Mouse (Mus musculus) thymus, postnatal 10 days (tissue): ENCODE results near the gene Utrn.

Source experiments
- DNase-seq, 2 experiments: peaks; one replicate each; pipeline ENCODE4 v3.0.0; 2021; ENCODE audit warnings: low spot score in 2 of 2

The Utrn gene

DNA sequence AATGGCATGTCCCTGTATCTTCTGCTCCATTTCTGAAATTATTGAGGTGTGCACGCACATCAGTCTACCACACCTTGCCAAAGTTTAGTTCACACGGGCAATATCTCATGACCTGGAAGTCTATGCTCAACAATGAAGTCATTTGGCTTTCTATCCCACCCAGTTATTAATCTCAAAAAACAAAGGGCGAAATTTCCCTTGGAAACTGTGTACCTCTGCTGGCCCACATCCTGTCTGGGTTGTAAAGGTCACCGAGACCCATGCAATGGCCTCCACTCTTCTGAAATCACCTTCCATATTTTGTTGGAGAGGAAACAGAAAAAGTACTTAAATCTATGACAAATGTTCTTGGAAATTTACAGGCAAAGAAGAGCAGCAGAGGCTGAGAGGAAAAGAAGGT is 70.9 kb downstream of the Utrn start:
- no peak for DNase-seq

DNA sequence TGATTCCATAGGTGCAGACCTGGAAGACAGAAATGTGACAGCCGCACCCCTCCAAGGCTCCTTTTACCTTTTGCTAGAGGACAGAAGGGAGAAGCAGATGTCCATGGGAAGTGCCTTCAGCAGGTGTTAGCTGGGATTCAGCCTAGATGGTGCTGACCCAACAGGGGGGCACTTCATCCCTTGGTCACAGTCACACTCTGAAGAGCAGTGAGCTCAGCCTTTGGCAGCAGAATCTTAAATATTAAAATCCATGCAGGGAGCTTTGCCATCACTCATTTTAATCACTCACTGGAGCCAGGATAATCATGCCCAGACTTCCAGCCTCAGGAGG is 72.7 kb downstream of the Utrn start:
- no peak for DNase-seq

DNA sequence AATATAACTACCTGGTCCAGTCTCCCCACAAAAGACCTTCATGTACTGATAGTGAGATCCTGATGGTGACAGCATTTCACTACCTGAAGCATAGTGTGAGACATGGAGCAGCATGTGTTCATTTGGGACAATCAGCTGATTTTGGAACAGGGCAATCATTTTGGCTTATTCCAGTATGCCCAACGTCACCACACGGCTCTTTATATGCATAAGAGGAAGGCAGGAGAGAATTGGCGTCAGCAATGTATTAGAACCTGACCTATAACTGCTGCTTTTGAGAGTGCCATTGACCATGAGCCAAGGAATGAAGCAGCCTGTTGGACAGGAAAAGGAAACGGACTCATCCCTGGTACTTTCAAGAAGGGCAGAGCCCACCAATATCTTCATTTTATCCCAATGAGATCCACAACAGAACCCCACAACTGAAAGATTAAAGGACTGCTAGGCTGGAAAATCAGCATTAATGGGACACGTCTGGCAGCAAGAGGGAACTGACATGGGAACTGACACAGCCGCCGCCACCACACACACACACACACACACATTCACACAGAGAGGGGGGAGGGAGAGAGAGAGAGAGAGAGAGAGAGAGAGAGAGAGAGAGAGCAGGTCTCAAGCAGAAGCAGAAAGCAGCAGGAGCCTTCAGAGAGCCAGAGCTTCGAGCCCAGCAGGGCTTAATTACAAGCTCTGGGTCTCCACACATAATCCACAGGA is 73.2 kb downstream of the Utrn start:
- no peak for DNase-seq

DNA sequence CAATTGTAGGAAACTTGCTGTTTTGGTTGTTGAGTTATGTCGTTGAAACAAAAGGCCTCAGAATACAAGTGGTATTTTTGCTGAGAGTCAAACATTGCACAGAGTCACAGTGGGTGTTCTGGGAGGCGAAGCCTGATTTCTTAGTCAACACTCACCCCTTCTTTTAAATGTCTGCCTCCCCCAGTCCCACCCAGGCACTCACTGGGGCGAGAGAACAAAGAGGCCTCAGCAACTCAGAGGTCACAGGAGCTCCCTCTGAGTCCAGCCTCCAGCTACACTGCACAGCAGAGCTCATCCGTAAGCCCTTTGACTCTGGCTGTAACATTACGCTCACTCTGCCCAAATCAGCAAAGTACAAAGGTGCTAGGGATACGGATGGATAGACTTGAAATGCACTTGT is 77.1 kb downstream of the Utrn start:
- no peak for DNase-seq

DNA sequence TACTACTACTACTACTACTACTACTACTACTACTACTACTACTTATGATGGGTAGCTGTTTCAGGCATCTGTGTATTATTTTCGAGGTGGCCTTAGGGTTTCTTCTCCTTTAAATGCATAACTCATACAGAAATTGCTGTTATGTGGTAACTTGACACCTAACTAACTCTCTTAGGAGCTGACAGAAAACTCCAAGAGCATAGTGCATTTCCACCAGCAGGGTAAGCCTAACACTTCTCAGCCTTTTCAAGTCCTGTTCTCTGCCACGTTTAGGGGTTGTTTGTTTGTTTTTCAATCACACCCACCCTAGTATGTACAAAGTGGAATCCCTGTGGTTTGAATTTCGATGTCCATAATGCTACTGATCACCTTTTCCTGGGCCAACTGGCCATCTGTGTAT is 78.3 kb downstream of the Utrn start:
- DNase-seq, result no peak

DNA sequence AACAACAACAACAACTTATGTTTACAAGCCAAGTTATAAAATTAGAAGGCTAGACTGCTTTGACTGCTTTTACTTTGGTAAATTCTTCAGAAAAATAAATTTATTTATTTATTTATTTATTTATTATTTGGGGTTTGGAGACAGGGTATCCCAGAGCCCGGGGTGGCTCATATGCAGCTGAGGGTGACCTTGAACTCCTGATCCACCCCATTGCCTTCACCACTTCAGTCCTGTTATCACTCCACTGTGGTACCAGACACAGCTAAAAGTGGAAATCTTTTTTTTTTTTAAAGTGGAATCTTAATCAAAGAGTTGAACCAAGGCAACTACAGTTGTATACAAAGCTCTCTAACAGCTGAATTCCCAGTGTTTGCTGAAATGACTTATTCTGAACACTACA is 80.6 kb downstream of the Utrn start:
- no peak for DNase-seq

DNA sequence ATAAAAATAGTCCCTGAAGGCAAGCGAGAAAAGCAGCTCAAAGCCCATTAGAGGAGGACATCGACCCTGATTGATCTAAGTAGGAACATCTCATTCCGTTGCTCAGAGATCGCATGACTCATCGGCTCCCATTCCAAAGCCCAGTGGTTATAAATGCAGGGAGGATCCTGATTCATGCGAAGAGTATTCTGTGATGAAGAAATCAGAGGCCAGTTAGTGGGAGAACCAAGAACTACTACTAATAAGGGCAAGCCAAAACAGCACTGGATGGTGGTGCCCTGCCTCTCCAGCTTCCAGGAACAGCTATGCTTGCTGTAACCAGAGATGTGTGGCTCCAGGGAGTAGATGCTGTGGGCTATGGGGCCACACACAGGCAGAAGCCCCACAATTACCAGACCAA is 81.2 kb downstream of the Utrn start:
- DNase-seq, result no peak

DNA sequence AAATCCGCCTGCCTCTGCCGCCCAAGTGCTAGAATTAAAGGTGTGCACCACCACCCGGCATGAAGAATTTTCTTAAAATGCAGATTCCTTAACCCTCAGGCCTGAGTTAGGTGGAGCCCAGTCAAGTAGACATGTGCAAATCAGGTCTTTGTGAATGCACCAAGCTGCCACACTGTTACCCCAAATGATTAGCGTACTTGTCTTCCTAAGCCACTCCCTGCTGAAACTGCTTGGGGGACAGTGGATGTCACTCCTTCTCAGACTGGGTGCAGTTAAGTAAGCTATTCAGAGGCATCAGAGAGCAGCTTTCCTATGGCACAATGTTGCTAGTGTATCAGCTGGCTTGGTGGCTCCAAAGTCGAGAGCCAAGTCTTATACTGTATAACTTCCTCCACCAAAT is 83.9 kb downstream of the Utrn start:
- DNase-seq, result no peak

DNA sequence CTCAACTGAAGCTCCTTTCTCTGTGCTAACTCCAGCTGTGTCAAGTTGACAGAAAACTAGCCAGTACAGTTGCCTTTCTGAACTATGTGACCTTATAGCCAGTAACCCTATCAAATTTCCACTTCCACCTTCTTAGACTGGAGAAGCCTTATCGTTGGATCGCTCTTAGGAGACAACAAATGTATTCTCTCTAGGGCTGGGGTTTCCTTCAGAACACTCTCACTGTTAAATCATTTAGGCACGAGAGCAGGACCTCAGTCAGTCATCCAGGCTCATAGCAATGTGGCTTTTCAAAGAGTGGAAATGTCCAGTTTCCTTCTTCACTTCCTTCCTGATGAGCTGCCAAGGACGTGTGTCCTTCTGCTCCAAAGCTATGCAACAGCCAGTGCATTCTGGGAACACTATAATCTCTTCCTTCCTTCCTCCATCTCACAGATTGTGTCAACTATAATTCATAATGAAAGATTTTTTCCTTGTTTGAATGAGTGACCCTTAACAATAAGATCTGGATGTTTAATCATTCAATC is 87.7 kb downstream of the Utrn start:
- no peak for DNase-seq

DNA sequence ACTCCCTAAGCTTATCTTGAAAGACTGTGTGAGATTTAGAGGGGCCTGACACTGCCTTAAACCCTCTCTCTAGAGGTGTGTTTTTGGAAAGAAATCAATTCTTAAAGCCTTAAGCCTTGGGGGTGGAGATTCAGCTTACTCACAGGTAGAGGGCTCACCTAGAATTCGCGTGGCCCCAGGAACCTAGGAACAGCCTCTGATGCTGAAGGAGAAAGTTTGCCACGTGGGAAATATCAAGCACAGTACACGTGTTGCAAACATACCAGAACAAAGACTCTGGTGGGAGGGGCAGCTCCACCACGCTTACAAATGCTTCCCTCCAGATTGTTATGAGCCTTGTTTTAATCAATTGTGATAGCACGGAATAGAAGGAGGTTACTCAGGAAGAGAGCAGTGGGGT is 96.0 kb downstream of the Utrn start:
- no peak for DNase-seq

DNA sequence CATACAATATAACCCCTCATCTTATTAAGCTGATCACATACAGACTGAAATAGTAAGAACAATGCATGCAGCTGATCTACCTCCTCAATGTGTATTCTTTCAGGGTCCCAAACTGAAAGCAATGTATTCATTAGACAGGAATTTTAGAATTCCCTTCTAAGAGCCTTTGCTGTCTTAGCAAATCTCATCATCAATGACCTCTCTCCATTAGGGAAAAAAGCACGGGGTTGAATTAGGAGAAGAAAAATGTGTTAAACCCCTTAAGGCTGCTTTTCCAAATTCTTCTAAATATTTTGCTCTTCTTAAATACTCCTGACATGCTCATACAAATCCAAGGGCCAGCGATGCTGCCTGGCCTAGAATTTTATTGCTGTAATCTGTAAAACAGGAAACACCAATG is 97.7 kb downstream of the Utrn start:
- DNase-seq, result no peak

DNA sequence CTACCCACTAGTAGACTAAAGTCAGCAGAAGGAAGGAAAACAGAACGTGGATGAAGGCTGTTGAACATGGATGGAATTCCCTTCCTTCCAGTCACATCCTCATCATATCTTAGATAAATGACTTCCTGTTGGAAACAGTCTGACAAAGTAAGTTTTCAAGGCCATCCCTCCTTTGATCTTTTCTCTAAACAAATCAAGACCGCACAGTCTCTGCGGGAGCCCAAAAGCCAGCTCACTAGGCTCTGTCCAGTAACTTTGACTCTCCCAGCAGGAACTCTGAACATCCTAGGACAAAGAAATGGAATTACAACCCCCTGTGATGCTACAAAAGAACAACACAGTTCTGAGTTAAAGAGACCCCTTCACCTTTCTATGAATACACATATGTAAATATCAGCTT is 106.5 kb downstream of the Utrn start:
- DNase-seq, result no peak

DNA sequence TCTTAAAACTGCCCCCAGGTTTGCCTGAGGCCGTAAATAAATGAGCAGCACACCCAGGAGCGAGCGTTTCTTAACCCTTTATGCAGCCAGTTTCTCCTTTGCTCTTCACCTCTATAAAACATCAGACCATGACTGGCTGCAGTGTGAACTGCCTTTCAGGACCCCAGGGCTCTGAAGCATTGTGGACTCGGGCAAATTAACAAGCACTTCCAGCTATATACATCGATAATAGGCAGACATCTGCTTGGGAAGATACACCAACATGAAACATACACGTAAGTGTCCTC is 110.5 kb downstream of the Utrn start:
- DNase-seq, result no peak

DNA sequence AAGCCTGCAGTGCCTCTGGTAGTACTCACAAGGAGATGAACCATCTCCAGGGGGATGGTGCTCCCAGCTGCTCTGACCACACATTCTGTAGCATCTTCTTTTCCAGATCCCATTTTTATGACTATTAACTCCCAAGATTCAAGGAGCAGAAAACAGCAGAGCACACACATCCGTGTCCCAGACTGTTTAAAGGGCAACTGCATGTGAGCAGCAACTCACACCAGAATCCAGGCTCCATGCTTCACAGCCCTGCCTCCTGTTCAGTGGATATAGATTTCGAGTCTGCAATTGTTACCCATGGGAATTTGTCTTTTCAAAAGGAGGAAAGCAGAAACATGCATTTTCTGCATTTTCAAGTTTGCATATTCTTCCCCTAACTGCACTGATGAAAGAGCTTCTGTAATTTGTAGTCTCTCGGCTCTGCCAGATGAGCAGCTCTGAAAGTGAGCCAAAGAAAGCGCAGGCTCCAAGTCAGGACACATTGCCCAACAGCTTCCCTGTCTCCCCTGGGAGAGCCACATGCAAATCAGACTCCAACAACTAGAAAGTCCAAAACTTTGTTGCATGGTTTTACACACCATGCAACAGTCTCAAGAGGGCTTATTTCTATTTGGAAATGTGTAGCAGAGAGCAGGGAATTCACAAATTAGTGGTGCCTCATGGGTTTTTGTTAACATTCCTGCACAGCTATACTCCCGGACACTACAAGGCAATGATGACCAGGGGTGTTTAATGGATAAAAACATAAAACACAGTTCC is 111.0 kb downstream of the Utrn start:
- DNase-seq, result no peak

DNA sequence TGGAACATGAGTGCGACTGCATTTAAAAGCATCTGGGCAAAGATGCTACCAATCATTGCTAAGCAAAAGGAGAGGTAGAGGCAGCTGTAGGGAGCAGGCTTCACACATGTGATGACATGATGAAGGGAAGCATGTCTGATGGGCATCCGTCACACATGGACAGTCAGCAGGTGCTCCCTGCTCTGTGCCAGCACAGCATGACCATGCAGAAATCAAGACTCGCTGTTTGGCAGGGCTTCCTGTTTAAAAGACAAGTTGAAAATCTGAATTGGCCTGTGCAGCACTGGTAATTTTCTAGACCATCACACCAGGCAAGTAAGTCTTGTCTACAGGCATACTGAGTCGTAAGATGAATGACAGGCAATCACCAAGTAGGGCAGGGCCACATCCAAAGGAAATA is 112.5 kb downstream of the Utrn start:
- no peak for DNase-seq

DNA sequence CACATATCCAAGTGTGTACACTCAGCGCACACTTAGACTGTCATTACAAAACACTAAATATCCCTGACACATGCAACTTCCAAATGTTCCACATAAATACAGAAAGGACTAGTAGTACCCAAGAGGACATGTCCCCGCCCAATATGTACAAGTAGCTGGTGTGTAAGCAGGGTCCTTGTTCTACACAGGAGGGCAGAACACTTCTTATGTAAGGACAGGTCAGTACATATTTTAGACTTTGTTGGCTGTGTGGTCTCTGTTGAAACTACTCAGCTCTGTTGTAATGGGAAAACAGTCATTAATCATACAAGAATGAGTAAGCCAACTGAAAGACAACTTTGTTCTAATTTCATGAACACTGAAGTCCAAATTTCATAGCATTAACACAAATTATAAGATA is 114.3 kb downstream of the Utrn start:
- DNase-seq, result no peak

DNA sequence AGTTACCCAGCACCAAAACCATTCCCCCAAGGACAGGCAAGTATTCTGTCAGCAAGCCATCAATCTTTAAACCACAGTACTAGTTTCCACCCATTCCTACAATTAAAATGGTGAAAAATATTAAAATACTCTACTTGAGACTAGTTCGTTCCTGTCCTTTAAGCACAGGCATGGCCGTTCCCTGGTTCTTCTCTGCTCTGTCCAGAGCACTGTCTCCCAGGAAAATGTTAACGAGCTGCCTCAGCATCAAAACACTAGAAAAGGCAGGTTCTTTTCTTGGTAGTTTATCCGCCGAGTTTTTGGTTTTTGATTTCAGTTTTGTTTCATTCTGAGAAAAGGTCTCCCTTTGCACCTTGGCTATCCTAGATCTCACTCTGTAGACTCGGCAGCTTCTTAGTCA is 115.0 kb downstream of the Utrn start:
- no peak for DNase-seq

DNA sequence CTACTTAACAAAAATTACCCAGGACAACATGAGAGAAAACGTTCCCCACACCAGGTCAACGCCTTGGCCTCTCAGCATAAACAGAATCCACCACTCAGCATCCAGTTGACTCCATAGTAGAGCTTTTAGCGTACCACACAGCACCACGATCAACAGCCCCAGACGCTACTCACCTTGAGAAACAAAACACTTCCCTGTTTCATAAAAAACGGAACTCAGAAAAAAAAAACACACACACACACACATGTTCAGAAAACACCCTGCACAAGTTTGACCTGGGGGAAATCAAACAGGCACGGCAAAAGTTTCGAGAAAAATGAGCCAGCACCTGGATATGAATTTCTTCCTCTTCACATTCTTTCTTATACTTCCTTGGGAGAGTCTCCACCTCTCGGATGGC is 125.4 kb downstream of the Utrn start:
- no peak for DNase-seq

DNA sequence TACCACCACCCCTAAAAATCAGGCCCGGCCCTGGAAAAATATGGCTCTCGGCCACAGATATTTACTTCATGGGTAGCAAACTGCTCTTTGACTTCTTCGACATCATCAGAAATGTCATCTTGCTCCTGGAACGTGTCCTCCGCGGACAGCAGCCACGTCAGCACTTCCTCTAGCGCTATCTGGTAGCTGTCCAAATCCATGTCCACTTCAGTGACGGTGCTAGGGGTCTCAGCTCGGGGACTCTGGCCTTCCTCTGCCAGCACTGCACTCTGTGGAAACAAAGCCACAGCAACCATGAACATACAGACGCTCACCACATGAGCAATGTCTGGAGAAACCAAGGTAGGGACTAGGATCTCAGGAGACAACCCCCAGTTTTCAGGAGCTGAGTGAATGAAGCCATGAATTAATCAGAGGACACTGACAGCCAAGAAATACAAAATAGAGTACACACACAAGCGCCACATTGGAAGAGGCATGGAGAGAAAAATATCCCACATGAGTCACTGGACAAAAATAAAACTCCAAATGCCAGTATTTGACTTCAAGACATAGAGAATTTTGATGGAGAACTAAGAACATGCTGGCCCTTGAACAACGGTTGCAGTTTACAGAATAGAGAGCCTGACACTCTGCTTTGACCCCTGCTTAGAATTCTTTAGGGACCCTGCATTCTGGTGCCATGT is 129.7 kb downstream of the Utrn start:
- no peak for DNase-seq

DNA sequence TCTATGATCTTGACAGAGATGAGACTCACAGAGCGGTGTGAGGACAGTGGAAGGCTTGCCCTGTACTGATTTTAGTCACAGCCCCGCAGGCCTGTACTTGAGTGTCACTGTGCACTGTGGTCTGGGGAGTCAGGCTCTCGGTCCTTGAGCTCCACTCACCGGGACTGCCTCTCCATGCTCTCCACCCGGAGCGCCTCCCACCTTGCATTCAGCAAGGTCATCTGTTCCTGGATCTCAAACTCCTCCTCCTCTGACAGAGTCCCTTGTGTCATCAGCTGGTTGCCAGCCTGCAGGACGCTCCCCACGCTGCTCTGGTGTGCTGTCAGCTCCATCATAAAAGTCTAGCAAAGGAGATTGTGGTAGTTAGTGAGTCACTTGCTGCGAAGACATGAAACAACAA is 131.2 kb downstream of the Utrn start:
- DNase-seq, result no peak

DNA sequence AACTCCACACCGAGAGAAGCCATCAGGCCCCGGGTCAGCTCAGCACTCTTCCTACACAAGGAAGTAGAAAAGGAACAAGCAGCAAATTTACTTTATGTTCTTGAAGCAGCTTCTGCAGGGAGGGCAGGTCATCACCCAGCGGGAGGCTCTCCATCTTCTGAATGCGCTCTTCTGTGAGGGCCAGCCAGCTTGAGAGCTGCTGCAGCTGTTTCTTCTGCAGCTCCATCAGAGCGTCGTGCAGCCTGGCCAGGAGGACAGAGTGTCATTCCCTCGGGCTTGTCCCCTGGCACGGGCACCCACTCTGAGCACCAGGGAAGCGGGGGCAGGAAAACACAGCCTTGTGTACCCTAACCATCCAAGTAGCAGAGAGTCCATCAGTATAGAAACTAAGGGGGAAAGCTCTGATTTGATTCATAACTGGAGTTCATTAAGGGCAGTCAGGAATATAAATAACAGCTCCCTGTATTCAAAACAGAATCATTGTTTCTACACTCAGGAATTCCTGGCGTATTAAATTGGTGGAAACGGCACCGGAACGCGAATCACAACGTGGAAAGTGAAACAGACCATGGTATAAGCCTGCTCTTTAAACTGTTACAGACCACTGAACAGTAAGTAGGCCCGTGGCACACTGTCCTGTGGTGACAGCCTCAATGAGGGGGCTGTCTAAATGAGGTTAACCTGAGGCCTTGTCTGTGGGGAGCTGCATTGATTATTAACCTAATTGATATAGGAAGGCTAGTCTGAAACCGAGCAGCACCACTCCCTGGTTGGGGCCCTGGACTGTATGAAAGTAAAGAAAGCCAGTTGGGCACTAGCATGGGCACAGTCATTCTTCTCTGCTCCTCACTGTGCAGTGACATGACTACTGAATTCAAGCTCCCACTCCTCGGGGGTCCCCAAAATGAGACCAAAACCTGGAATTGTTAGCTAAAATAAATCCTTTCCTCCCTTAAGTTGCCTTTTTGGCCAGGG is 132.0 kb downstream of the Utrn start:
- DNase-seq, result no peak

DNA sequence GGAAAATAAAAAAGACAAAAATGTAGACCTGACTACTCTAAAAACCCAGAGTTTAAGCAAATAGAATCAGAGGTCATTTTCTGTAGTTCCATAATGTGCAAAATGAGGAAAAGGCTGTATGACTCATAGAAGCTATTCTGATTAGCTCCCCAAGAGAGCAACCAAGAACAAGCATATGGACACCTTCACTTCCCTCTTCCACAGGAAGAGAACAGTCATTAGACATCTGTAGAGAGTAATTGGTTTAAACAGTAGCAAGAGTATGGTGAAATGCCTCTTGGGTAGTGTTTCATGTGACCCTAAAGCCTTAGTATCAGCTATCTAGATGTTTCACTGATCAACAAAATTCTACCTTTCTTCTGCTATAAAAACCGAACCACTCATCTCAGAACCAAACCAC is 133.5 kb downstream of the Utrn start:
- no peak for DNase-seq
